Mouse (Mus musculus) c-Kit-positive CD71-positive TER-119-positive erythroid progenitor cells, embryonic 14.5 days (primary cell): ENCODE measurements around the gene Pde10a.

Experiments used
- DNase-seq: peaks from one replicate; pipeline ENCODE4 v3.0.0-alpha.2; 2013; ENCODE audit warnings: low spot score

Gene Pde10a

GRCm38 (mm10) chr17:9035561-9036348 lies 510.6 kb downstream of the Pde10a start:
- no peak for DNase-seq
